ENCODE assay signal across 18 mouse cellular contexts in genomic region chr13:48493183-48493582, GRCm38 (mm10). TPM values are rescaled to one million over a fixed set of nuclear protein-coding genes. Genes with fewer than 3 reads are reported as not detected.
DNase-seq lines count a peak whose midpoint lies in the region; ATAC-seq and TF ChIP-seq lines count a peak whose summit lies in the region.
"Had no signal": no experiment of that assay in that cellular context is flagged by ENCODE, and none has a peak within 500 bp of the region (broad histone marks: within the 10 kb centered on the region; RNA-seq: fewer than 3 reads in every experiment).

No protein-coding gene starts in this region.

- peaks cover 9 to 19% of the 10 kb centered on the region in 2 experiments for H3K4me1 ChIP-seq in heart, embryonic 14.5 days (ENCODE audit: control insufficient read depth in 2 of 2, insufficient read depth in 2 of 2, low read length in 2 of 2)
- H3K4me1 ChIP-seq in limb, embryonic 10.5 days = peaks cover 7% of the 10 kb centered on the region

- no peak overlapping the region for H3K4me3 ChIP-seq in heart, embryonic 14.5 days (ENCODE audit: control insufficient read depth in 1 of 2, insufficient read depth in 1 of 2, low read depth in 1 of 2, low read length in 2 of 2)
- no peak overlapping the region for H3K4me3 ChIP-seq in limb, embryonic 10.5 days
- H3K4me3 ChIP-seq: forebrain, embryonic 10.5 days; limb, embryonic 13.5 days had no signal

- intact Hi-C loops in heart, postnatal 14 days (cut with DNase I) = no loop called here

- H3K4me2 ChIP-seq in heart, embryonic 14.5 days (ENCODE audit: low read length) = peak overlapping the region; percentile 14; the same call in 1 of the 2 replicates
- H3K4me2 ChIP-seq: limb, embryonic 13.5 days had no signal

- peak; percentile 89 for ATAC-seq in Patski
- 0 out of 2 replicates have a peak, but pooled peaks have one; percentile 59 for ATAC-seq in heart, embryonic 14.5 days (ENCODE audit: insufficient number of reproducible peaks, insufficient read depth, low FRiP score, low read depth)
- no peak for ATAC-seq in CD4-positive, CD25-positive, alpha-beta regulatory T cell, adult 4 months
- ATAC-seq: midbrain, embryonic 16.5 days had no signal

- H3K27me3 ChIP-seq in Patski = no peaks in the 10 kb centered on the region
- no peaks in the 10 kb centered on the region for H3K27me3 ChIP-seq in heart, embryonic 14.5 days (ENCODE audit: control insufficient read depth, insufficient read depth, low read length)
- H3K27me3 ChIP-seq in limb, embryonic 10.5 days (ENCODE audit: low read depth, poor library complexity, severe bottlenecking) = no peaks in the 10 kb centered on the region
- H3K27me3 ChIP-seq: limb, embryonic 13.5 days had no signal

- H3K36me3 ChIP-seq in heart, embryonic 14.5 days (ENCODE audit: control insufficient read depth, insufficient read depth, low read length) = peaks cover 47% of the 10 kb centered on the region
- H3K36me3 ChIP-seq in limb, embryonic 10.5 days = peaks cover 71% of the 10 kb centered on the region

- no peak for TF ChIP-seq CTCF in Patski (IDR thresholded peaks at IDR 0.05)

- CTCF ChIA-PET in Patski (lab: Charles Lee) = interaction anchor here (1.7 kb wide), 1 partner anchor 16 kb away, joined by 5 read pairs; no protein-coding TSS in a partner anchor

- H3K27ac ChIP-seq in heart, embryonic 14.5 days (replicated peaks in 1 of 2; ENCODE audit: control insufficient read depth in 1 of 2, insufficient read depth in 1 of 2, low read depth in 2 of 2, low read length in 2 of 2) = peak overlapping the region; percentile 76 to 81
- no peak overlapping the region for H3K27ac ChIP-seq in limb, embryonic 10.5 days
- H3K27ac ChIP-seq: forebrain, embryonic 10.5 days; limb, embryonic 13.5 days had no signal

- peaks cover 17% of the 10 kb centered on the region; the same call in 1 of the 2 replicates for H3K9me3 ChIP-seq in heart, embryonic 14.5 days (ENCODE audit: control insufficient read depth, low read length)
- H3K9me3 ChIP-seq in limb, embryonic 10.5 days (replicated peaks) = no peaks in the 10 kb centered on the region

- POLR2A ChIA-PET in Patski (lab: Charles Lee) = no interaction called here

- DNase-seq in heart, adult 18-20 months = peak; percentile 29 to 50
- DNase-seq in heart, postnatal 14 days = no peak
- peak; percentile 82 for DNase-seq in 3T3-L1 (ENCODE audit: low read depth, low spot score)
- peak; percentile 38 for DNase-seq in Patski (ENCODE audit: low read depth, low spot score)
- no peak for DNase-seq in embryo, embryonic 9.5 days (ENCODE audit: extremely low spot score)
- no peak for DNase-seq in limb, embryonic 10.5 days (ENCODE audit: low spot score)
- DNase-seq: adrenal gland, postnatal 36 days; cerebellum, adult 11-12 months; embryo, embryonic 11 days; gastrocnemius, postnatal 14 days; kidney, postnatal 14 days; lung, adult 2 months; right cerebral cortex, postnatal 4 days had no signal

- in situ Hi-C loops in Patski (cut with MboI; ENCODE audit: low pct_unique_long_range_greater_than_20kb) = no loop called here

- no peak overlapping the region for H3K9ac ChIP-seq in heart, embryonic 14.5 days (ENCODE audit: low read length)
- H3K9ac ChIP-seq: limb, embryonic 13.5 days had no signal

- 19% methylated on average over 4 of the region's 5 CpGs for WGBS in heart, embryonic 14.5 days
- WGBS in limb, embryonic 10.5 days = 88% methylated on average over 5 of the region's 5 CpGs

RNA-seq across cellular contexts. Expression of gene Zfp169, which starts 20.1 kb away (rescaled TPM):
- total RNA-seq in heart, adult 18-20 months (2021) = 1 to 10 TPM; 4.2 to 6.5 TPM
- total RNA-seq in heart, postnatal 14 days (2021) = 1 to 10 TPM; 4.6 to 5.5 TPM
- polyA plus RNA-seq in Patski (2021) = 5.6 TPM
- 3.3 and 3.6 TPM in 2 replicates for polyA plus RNA-seq in heart, embryonic 14.5 days (2014; fragmentation: Nextera tagmentation; extraction: Ambion mirVana)
- 10 to 100 TPM; 14.7 to 18.3 TPM for polyA plus RNA-seq in CD4-positive, CD25-positive, alpha-beta regulatory T cell, adult 4 months (2017; shearing (Covaris generic))
- polyA plus RNA-seq in limb, embryonic 10.5 days (2016; fragmentation: Nextera tagmentation; extraction: Ambion mirVana) = 3.3 and 5.1 TPM in 2 replicates

RNA-seq across cellular contexts. Expression of gene A830005F24Rik, which starts 20.2 kb away (rescaled TPM):
- not detected for total RNA-seq in heart, adult 18-20 months (2021)
- not detected for total RNA-seq in heart, postnatal 14 days (2021)
- polyA plus RNA-seq in Patski (2021) = 1.8 TPM
- 0.27 and 0.80 TPM in 2 replicates for polyA plus RNA-seq in heart, embryonic 14.5 days (2014; fragmentation: Nextera tagmentation; extraction: Ambion mirVana)
- 1 to 10 TPM; 3.5 to 4.5 TPM for polyA plus RNA-seq in CD4-positive, CD25-positive, alpha-beta regulatory T cell, adult 4 months (2017; shearing (Covaris generic))
- polyA plus RNA-seq in limb, embryonic 10.5 days (2016; fragmentation: Nextera tagmentation; extraction: Ambion mirVana) = 2.4 TPM in 2 replicates
- total RNA-seq: adrenal gland, postnatal 36 days; gastrocnemius, postnatal 14 days had no signal
- polyA plus RNA-seq: lung, adult 2 months had no signal

Comparison
In these comparisons a context has a peak if more than half of its experiments do, and no peak if none do; other contexts are left out.
1. DNase-seq: peak in heart, adult 18-20 months (2 of 2), 3T3-L1 (single experiment) and Patski (single experiment); none in heart, postnatal 14 days (0 of 2), embryo, embryonic 9.5 days (single experiment) and limb, embryonic 10.5 days (single experiment).